Mouse (Mus musculus): ENCODE data around the gene Lingo2. TPM values are rescaled to one million over a fixed set of nuclear protein-coding genes. Genes with fewer than 3 reads are reported as not detected.

The Lingo2 gene
- polyA plus RNA-seq, 1 experiment from 2014 or later: 44.5 TPM

MicroRNAs encoded within 50 kb of the gene (microRNA counts, 519-probe panel; counts per million panel counts)
- microRNA mmu-miR-873 (not detected), microRNA mmu-miR-876-3p (not detected), microRNA mmu-miR-876-5p (not detected)

Small RNA genes lying within 50 kb of the gene (microRNA-seq; reads per million reads assigned to microRNA genes)
- gene Mir873a (not detected), gene Mir873b (not detected), gene Mir876 (not detected)

Measured in neural tube, embryonic 13.5 days (tissue).